Mouse (Mus musculus) cerebellum, adult (tissue): ENCODE measurements at regions not wholly inside any gene's neighbourhood (a gene's known extent, or its start where the extent isn't known, plus 50 kb on each side); places are given as distances from the start of the nearest gene placed in this dataset.

Experiments used
- ATAC-seq: cut with Nextera tagmentation; 2 replicates; pipeline ENCODE4 v1.9.2; 2017; ENCODE audit warnings: mild to moderate bottlenecking, moderate library complexity, mixed read lengths; ENCODE audit not compliant: insufficient number of reproducible peaks, low FRiP score, low TSS enrichment

DNA sequence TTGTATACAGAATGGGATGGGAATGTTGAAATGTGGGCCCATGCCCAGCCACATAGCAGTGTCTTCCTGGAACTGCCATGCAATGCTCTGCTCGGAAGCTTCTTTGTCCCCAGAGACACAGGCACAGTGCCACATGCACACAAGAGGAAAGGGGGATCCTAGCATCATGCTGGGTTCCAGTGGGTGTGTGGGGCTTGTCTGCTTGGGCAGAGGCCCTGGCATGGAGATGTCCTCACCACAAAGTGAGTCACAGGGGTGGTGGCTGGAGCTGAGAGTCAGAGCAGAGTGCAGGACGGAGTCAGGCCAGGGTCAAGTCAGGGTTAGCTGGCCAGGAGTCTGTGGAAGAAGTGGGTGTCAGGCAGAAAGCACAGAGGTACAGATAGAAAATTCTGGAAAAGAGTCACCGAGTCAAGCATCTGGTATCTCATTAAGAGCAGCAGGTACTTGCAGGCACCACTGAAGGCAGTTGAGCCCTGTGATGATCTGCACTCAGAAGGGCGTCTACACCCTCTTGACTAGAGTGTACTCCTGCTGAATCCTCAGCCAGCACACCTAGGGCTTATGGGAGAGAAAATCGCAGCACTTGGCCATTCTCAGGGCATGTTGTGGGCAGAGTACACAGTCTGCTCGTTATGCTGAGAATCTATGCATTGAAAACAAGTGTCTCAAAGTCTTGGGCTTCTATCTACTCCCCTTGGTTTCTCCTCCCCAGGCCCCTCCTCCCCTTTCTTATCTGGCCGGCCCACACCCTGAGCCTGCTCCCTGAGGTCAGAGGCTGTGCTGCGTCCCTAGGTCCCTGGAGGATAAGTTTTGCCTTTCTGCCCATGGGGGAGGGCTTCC, 85.3 kb downstream of the Ackr3 start:
- no peak for ATAC-seq

DNA sequence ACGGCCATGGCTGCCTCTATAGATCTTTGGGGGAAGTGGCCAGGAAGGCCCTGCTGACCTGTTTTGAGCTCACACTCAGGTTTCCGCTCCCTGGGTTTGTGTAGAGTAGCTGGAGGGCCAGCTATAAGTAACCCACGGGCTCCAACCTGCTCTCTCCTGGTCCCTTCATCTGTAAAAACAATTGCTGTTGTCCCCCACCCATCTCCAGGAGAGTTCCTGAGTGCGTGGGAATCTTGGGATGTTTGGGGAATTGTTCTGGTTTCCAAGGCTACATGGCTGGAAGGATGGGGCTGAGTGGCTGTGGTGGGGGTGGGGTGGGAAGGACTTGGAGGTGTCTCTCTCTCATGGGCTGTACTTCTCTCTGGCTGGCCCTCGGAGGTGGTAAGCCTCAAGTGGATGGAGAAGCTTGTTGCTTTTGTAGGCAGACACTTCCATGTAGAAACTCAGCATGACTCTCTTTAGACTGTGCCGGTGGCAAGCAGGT, 86.0 kb downstream of the Ackr3 start:
- ATAC-seq, result no peak

DNA sequence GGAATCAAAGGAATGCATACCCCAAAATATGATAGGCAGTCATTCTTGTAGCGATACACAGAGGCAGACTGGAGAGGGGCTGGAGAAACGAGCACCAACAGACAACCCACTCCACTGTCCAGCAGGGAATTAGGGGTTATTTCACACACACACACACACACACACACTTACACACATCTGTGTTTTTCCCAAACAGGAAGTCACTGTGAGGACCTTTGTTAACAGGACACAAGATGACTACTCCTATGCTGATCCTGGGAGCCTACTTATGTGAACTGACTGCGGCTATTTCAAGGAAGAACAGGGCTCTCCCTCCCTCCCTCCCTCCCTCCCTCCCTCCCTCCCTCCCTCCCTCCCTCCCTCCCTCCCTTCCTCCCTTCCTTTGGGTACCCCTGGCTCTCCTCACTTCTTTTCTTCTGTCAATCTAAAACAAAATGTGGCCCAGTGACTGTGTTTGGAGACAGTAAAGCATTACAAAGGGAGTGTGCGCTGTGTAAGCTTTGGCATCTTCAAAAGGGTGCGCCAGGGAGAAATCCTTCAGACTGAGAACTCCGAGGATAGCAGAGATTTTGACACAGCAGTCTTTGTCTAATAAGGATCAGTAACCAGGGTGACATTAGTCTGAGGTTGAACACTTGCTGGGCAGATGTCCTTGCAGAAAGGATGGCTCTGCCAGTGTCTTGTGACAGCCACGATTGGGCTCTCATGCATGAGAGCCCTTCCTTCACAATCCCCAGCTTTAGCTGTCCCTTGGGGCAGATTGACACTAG, 86.8 kb downstream of the Ackr3 start:
- no peak for ATAC-seq

- ATAC-seq, result no peak
These were observed 87.5 kb downstream of the Ackr3 start for GRCm38 (mm10) chr1:90291256-90291655.

DNA sequence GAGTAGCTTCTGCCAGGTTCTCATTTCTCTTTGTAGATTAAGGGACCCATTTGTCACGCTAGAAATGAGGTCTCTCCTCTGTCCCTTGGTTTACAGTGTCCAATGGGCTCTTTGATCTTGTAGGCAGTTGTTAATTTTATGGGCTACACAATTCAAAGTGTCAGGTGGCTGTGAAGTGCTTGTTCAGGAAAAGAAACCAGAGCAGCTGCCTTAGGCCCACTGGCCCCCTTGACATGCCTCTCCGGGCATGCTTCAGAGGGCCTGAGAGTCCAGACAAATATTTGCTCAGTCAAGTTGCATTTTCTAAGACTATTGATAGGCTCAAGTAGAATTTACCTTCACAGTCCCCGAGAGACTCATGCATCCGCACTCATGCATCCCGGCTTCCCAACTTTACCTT, 94.0 kb downstream of the Ackr3 start:
- no peak for ATAC-seq

DNA sequence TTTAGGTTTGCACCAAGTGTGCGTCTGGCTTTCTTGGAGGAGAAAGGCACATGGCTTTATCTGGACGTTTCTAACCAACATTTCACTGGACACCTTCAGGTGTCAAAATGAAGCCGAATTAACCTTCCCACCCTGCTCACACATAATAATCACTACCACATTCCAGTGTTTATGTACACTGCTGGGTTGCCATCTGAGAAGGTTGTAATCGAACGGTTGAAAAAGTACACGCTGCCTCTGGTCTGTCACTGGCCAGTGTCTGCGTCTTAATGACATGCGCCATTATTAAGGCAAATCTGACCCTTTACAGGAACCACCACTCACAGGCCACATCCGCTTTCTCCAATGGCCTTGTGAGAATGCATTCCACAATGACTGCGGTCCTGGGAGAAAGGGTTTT, 96.4 kb downstream of the Ackr3 start:
- no peak for ATAC-seq

GRCm38 (mm10) chr1:90304331-90304730, 100.6 kb downstream of the Ackr3 start:
- ATAC-seq, result no peak

DNA sequence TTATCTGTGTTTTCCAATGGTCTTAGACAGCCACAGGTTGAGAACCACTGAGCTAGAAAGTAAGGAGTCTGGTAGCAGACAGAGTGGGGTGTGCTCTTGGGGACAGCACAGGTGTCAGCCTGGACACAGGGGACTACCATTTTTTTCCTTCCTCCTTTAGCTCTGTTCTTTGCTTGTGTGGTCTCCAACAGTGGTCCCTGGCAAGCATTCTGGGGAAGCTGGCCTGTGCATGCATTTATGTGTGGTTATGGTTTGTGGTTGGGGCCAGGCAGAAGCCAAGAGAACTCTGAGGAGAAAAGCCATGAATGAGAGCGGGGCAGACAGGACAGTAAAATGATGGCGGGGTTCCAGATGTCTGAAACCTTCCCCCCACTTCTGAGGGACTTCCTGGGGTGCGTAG, 107.2 kb downstream of the Ackr3 start:
- ATAC-seq, result no peak

DNA sequence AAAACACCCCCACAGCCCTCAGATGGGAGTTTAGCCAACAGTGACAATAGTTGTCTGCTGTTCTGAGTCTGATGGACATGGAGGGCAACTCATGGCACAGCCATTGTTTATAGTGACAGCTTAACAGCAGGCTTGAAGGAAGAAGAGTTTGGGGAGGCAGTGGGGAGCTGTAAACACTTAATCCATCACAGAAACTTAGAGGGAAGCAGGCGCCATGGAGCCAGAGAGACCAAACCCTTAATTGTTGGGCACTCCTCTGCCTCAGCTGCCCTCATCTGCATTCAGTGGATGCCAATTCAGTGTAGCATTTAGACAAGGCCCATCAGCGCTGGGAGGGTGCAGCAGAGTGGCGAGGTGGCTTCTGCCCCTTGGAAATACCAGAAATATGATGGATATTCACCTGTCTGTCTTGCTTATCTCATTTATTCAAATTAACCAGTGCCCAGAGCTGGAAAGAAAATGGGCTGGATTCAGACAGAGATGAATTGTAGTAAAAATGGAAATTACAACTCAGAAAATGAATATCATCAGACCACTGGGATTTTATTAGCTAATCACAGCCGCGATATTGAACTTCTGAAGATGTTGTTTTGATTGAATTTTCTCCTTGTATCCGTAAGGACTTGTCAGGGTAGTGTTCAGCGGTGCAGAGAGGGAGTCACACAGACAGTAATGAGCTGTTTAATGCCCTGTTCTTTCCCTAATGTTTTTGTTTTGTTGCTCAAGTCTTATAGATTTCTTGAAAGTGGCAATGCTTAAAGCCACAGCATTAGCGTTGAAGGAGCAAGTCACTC, 108.1 kb downstream of the Ackr3 start:
- no peak for ATAC-seq

DNA sequence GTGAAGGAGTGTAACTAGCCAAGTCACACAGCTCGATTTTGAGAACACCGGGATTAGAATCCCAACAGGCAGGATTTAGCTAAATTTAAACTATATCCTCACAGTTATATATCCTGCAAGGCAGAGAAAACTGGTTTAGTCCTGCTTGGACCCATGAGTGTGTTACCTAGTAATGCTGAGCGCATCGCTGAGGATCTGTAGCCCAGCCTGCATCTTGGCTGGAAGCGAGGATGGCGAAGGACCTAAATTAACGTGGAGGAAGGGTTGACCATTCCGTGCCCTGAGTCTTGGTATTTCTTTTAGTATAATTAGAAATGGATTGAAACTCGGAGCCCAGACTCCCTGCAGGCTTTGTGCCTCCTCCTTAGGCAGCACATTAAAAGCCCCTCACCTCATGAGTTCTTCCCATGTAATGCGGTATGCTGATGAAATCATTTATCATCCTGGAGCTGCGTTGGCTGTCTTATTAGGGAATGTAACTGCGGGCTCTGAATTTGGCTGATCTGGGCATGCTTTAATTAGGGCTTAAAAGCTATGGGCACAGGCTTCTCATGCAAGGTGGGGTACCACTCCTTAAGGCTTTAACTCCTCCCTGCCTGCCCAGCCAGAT, 110.1 kb downstream of the Ackr3 start:
- no peak for ATAC-seq

- ATAC-seq, result no peak
These were observed 114.1 kb downstream of the Ackr3 start for GRCm38 (mm10) chr1:90317902-90318301.

GRCm38 (mm10) chr1:90318502-90318901, 114.7 kb downstream of the Ackr3 start:
- no peak for ATAC-seq

DNA sequence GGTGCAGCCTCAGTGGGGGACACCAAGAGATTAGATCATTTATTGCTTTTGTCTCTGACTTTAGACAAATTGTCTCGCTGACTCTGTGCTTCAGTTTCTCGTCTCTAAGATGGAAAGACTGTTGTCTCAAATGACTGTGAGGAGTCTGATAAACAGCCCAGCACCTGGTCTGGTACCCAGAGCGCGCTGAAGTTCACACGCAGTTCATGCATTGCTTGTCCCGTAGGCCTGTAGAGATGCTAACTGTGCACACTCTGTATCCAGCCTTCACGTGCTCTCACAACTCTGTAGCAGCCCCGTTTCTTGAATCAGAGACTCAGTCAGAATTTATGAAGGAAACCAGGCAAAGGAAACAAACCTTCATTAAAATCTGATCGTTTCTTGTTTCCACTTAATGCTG, 116.7 kb downstream of the Ackr3 start:
- no peak for ATAC-seq

GRCm38 (mm10) chr1:90321501-90321900, 117.7 kb downstream of the Ackr3 start:
- ATAC-seq, result no peak

DNA sequence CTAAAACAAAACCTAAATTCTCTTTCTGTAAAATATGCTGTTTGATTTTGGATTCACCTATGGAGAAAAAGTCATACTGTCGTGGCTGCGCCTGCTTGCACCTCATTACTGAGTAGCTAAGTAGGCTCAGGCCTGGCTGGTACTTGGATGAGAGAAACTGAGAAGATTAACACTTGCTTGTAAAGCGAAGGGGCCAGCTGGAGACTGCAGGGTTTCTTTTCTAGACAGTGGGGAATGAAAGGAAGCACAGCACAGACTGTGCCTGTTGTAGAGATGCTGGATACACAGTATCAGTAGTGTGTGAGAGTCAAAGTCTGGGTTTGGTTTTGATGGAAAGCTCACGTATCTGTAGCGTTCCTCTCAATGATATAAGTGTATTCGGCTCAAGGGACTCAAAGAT, 123.5 kb downstream of the Ackr3 start:
- ATAC-seq, result no peak

DNA sequence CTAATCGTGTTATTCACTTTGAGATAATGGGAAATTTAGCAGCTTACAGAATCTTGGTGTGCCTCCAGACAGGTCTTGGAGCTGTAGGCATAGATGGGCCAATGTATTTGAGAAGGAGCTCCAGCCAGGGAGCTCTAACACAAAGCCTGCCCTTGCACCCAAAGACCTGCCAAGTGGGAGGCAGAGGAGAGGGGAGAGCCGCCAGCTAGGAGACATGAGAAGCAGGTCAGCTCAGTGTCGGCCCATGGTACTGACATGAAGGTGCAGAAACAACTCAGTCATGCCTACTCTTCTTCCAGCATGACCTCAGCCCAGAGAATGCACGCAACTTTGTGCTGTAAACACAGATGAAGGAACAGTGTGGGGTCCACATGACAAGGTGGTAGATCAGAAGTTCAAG, 128.8 kb downstream of the Ackr3 start:
- ATAC-seq, result no peak

- ATAC-seq, result no peak
These were observed 130.1 kb downstream of the Ackr3 start for GRCm38 (mm10) chr1:90333676-90334430.

- no peak for ATAC-seq
These were observed 131.4 kb downstream of the Ackr3 start for GRCm38 (mm10) chr1:90335001-90335747.

- ATAC-seq, result no peak
These were observed 134.1 kb downstream of the Ackr3 start for GRCm38 (mm10) chr1:90337876-90338316.
